Mouse (Mus musculus): ENCODE measurements around the gene Plch2.
"Not testable (repeated sequence)": the region's sequence is repeated elsewhere in the genome, so short reads cannot be mapped to it uniquely, and the experiment has no call there.

Gene Plch2

DNA sequence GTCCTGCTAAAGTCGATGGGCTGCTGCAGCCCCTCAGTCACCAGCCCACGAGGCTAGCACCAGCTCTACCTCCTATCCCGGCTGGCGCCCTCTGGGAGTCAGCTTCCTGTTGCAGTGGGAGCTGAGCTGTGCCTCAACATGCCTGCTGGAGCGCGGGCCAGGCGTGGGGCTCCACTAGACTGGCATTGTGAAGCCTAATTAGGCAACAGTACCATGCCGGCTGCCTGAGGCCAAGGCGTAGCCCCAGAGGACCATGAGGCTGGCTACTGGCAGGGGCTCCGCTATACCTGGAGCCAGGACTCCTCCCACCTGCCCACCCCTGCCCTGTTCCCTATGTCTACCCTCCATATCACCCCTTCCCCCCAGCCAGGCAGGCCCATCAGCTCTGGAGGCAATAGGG lies at the start of gene Plch2:
TSS of gene Plch2 (minus strand) at position 61 of the 400 bp plus-strand sequence.
- no peak for DNase-seq (ENCODE audit: low read depth)

DNA sequence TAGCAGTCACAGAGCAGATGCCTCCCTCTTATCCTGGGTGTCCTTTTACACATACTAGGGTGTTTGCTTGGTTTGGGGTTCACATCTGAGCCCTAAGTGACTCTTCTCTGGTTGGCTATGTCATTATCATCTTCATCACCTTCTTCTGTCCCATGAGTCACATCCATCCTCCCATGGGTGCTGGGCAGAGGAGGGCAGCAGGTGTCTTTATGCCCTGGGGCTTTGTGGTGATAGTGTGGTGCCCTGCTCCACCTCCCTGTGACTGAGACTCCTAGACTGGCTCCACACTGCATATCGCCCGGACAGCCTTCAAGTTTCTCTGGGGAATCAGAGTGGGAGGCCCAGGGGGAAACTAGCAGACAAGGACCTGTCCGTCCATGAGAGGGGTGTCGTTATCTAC lies 42.0 kb upstream of the Plch2 start:
- DNase-seq (ENCODE audit: low read depth): no peak

DNA sequence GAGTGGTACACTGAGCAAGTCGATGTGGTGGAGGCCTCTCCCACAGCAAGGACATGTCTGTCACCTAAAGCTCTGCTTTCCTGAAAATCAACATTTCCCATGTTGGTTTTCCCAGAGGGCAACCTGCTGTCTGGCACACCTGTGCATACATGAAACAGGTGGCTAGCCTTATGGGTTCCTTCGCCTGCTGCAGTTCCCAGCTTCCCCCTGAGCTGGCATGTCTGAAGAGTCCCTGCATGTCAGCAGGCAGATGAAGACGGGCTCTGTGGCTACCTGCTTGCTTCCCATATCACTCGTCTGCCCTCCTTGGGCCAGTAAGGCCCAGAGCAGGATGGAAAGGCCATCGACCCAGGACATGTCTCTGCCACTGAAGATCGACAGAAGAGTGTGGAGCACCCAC lies 40.9 kb upstream of the Plch2 start:
- DNase-seq (ENCODE audit: low read depth): no peak

DNA sequence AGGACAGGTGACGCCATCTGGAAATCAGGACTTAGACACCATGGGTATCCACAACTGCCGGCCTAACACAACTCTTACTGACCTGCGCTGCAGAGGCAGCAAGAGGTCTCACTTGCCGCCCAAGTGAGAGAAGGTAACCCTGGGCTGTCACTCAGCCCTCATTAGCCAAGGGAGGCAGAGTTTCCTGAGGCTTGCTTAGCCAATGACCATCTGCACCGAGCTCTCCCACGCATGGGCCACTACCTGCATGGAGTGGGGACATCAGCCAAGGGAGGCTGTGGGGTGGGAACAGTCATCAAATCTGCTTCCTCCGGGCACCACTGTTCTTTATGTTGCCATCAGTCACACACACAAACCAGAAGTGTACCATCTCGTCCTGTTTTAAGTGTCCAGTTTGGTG lies 39.4 kb upstream of the Plch2 start:
- no peak for DNase-seq (ENCODE audit: low read depth)

DNA sequence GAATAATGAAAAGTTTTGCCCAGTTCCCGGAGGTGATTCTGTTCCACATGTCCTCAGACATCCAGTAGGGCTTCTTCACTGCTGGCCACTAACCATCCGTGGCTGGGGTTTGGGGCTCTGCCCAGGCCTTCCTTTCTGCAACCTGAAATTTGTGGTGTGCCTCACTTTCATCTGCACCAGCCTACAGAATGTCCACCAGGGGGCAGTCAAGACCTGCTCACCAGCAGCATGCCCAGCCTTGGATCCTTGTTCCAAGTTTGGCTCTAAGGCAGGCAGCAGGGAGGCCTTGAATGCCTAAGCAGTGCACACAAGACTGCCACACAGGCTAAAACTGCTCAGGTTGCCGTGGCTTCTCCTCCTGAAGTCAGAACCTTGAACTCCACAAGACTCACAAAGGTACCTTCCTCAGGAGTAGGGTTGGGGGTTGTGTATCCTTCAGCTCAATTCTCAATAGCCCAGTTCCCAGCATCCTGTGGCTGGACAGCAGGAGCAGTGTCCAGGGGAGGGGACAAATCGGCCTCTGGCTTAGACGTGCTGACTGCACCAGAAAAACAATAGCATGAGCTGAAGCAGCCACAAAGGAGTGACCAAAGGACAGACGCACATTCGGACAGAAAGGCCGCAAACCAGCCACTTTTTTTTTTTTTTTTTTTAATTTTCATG lies 38.8 kb upstream of the Plch2 start:
- peak; percentile 92 for DNase-seq (ENCODE audit: low read depth)

DNA sequence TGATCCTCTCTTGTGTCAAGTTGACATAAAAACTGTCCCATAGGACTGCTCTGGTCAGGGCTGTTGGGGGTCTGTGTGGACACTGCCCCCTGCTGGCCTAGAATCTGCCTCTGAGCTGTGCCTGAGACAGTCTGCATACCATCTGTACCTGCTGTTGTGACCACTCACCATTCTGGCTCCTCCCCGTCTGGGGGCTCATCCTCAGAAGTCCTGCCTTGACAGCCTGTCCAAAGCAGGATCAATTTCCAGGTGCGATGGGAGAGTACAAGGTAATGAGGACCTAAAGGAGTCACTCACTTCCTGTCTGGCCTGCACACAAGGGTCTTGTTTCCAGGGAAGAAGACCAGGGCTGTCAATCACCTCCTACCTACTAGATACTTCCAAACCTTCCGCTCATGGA lies 38.0 kb upstream of the Plch2 start:
- peak; percentile 75 for DNase-seq (ENCODE audit: low read depth)

DNA sequence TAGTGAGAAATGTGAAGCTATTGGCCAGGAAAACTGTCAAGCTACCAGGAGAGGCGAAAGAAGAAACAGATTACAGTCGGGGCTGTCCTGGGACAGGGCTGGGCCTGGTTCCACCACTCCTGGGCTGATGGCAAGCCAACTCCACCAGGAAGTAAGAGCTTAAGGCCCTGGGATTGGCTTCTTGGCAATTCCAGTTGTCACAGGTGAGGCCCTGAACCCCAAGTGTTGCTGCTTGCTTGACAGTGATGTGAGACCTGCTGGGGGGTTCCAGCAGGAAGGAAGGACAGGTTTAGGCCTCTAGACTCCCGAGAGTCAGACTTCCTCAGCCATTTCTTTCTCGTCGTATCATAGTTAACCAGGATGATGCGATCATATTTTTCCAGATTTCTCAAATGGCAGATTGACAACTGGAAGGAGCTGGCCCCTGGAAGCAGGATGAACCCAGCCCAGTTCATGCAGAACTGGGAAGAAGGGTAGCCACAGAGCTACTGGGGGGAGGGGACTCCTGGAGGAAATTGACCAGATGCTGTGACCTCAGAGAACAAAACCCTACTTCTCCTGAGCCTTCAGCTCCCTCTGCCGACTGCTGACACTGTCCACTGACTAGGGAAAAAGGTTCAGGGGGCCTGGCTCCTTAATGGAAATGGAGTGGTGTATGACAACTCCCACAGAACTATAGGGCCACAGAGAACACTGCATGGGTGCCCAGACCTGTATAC lies 37.0 kb upstream of the Plch2 start:
- DNase-seq (ENCODE audit: low read depth): no peak

DNA sequence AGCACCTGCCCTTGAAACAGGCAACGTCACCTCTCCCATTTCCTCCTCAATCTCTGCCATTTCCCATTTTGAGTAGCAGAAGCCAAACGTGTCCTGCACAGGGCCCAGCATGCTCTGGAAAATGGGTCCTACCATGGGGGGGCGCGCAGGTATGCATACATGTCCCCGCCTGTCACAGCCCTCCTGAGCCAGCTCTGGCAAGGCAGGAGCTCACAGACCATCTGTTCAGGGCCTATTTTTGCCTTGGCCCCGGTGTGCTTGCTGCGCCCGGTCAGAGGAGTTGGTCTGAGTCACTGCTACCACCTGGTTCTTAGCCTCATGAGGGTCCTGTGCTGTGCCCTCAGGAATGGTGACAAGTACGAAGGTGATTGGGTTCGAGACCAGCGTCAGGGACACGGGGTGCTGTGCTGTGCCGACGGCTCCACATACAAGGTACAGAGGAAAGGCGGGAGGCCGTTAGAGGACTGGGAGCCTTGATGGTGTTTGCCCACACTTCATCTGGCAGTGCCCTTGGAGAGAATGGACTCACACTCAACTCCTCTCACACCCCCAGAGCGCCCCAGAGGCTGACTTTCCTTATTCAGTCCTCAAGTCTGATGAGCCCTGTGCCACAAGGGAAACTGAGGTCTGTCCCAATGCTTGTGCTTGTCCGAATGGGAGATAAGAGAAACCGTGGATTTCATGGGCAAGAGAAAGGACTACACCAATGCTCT lies 36.3 kb upstream of the Plch2 start:
- DNase-seq (ENCODE audit: low read depth): no peak

DNA sequence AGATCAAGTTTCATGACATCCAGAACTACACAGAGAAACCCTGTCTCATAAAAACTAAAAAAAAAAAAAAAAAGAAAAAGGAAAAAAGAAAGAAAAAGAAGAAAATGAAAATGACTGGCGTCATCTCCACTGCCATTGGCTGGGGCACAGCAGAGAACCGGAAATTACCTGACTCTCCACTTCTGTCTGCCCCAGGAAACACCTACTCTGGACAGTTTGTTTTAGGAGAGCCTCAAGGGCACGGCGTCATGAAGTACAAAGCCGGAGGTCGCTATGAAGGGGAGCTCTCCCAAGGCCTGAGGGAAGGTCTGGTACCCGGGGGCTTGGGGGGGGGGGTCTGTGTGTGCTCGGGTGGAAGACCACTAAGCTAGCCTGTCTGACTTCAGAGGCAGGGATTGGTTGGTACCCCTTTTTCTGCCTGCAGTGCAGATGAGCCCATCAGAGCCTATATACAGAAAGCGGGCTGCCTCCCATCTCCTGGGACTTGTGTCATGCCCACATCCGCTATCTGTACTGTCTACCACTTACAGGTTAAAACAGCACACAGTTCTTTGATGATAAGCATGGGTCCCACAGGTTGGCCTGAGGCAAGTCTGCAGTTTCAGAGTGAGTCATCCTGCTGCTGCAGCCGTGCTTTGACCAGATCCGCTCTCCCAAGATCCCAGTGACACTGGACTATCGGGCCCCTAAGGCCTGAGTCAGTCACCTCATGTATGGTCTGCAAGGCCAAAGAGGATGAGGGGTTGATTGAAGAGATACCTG lies 34.3 kb upstream of the Plch2 start:
- no peak for DNase-seq (ENCODE audit: low read depth)

DNA sequence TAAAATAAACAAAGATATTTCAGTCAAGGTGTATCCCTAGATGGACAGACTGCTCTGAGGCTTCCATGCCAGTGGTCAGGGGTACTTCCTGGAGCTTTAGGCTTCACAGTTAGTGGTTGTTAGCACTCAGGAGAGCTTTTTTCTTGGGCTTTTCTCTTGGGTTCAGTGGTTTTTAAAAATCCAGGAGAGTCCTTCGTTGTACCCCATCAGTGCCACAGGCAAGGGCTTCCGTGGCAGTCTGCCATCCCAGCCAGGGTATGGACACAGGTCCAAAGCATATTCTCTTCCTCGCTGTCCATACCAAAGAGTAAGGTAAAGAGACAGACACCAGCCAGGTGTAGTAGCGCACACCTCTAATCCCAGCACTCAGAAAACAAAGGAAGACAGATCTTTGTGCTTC lies 33.6 kb upstream of the Plch2 start:
- no peak for DNase-seq (ENCODE audit: low read depth)

DNA sequence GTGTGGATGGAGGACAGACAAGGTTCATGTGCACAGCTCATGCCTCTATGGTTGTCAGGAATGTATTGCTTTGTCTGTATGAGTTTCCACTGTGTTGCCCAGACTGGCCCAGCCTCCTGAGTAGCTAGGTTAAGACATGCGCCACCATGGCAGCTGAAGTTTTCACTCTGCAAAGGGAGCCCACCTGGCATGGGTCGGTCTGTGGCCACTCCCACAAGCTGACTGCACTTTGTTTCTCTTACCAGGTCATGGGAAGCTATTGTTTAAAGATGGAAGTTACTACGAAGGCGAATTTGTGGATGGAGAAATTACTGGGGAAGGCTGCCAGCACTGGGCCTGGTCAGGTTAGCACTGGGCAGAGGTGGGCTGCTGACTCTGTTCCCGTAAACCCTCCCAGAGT lies 32.7 kb upstream of the Plch2 start:
- DNase-seq (ENCODE audit: low read depth): no peak

DNA sequence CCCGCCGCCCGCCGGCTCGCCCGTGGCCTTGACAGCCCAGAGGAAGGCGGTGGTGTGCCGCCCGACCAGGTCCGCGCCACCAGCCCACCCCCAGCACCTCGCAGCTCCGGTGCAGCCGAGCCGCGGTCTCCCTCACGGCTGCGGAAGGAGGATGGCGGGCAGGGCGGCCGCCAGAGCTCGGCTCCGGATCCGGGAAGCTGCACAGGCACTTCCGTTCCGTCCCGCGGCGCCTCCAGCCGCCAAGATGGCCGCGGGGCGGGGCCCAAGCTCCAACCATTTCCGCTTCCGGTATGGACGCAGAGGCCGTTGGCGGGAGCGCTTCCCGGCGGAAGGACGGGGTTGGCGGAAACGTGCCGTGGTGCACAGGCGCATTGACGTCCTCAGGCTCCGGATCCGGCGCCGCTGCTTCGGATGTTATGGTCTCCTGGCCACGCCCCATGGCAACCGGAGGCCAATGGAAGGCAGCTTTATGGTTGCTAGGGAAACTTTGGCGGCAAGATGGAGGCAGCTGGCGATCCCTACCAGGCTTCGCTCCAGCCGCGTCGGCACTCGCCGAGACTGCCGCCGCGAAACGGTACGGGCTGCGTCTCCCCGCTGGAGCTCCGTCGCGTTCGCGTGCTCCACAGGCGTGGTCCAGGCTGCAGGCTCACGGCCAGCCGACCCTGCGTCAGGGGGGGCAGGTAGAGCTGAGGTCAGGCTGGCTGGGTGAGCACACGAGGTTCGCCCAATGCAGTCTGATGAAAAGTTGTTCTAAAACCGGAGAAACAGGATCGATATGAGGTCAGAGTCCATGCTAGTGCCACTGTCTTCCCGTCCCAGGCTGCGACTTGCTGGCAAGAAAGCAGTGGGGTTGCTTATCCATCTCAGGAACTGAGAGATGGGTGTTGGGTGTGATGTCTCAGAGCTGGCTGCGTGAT lies 29.8 kb upstream of the Plch2 start, which contains the start of the genes Rer1 and Morn1:
TSS of gene Rer1 (minus strand) at position 275 of the 917 bp plus-strand sequence.
TSS of gene Morn1 (plus strand) at position 470 of the 917 bp plus-strand sequence.
- peak; percentile 99 for DNase-seq (ENCODE audit: low read depth)

DNA sequence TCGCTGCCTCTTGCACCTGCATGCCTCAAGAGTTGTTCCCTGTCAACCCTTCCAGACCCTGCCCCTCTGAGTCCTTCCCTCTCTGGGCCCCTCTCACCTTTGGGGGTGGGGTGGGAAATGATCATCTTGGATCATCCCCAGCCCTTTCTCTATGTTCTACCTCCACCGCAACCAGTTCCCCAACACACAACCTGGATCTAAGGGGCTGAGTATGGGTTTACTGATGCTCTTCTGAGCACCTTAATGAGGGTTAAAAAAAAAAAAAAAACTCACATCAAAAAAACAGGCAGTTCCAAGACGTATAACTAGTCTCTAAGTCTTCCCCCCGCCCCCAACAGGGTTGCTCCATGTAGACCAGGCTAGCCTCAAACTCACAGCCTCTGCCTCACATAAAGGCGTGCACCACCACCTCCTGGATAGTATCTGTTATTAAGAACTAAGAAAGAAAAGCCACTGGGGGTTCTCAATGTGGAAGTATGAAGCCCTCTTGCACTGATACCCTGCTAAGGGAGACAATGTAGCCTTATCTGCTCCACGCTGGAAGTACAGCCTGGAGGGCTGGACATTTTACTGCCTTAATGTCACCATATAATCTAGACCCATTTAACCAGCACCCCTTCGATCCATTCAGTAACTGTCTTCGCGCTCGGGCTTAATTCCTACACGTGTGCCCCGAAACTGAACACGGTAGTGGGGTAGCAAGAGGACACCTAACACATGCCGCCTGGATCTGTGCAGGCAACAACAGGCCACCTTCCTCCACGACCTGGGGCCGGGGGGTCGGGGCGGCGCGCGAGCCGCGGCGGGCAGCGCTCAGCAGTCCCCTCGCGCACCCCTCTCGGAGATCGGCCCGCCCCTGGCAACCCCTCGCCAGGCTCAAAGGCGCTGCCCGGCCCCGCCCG lies 28.9 kb upstream of the Plch2 start:
- peak; percentile 33 for DNase-seq (ENCODE audit: low read depth)

DNA sequence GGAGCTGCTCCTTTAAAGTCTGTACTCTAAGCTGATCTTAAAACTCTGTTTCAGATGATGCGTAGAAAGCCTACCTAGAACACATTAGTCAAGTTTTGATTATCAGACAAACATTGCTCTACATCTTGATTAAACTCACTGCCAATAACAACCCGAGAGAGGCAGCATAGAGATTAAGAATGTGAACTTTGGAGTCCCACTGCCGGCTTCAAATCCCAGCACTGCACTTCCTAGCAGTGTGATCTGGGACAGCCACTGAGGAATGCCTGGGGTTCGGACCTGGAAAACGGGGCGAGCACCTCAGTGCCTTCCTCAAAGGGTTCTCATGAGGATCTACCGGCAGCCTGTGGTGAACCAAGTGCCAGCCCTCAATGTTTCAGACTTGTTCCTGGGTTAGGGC lies 27.8 kb upstream of the Plch2 start:
- DNase-seq (ENCODE audit: low read depth): no peak

DNA sequence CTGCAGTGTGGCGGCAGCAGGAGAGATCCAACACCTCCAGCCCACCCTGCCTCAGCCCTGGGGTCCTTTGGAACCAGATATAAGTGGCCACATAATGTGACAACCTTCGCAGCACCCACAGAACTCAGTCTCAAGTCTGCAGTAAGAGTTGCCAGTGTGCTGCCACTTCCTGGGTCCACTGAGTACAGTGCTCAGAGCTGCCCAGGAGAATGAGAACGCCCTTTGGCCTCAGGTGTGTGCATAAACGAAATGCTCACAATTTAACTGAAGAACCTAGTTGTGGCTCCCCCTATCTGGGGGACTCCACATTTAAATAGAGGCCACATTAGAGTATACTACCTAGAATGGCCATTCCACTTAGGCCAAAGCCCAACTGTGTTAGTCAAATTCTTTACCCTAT lies 27.0 kb upstream of the Plch2 start:
- no peak for DNase-seq (ENCODE audit: low read depth)

DNA sequence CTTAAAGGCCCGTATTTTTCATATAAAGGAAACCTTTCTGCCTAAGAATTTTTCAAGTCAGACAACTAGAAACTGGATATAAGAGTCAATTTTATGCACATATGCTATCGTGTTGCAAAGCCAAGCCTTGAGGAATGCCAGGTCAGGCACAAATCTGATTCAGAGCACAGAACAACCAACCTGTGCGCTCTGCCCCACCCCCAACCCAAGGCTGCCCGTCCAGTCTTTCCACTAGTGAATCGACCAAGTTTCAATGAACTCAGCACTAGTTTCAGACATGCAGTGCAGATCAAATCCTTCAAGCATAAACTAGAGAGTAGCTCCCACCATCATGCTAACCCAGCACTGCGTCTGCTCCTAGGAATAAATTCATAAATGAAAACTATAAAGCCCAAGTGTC lies 23.1 kb upstream of the Plch2 start:
- DNase-seq (ENCODE audit: low read depth): no peak

DNA sequence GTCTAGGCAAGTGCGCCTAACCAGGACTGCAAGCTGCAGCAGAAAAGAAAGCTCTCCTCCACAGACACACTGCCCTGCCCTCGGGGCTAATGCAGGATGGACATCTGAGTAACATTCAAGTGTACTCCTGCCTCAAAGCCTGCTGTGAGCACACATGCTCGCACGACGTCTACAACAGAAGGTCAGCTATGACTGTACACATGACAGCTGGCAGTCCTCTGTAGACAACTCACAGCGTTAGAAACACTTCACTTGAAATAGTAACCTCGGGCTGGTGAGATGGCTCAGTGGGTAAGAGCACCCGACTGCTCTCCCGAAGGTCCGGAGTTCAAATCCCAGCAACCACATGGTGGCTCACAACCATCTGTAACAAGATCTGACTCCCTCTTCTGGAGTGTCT lies 22.2 kb upstream of the Plch2 start:
- not testable (repeated sequence) for DNase-seq (ENCODE audit: low read depth)

DNA sequence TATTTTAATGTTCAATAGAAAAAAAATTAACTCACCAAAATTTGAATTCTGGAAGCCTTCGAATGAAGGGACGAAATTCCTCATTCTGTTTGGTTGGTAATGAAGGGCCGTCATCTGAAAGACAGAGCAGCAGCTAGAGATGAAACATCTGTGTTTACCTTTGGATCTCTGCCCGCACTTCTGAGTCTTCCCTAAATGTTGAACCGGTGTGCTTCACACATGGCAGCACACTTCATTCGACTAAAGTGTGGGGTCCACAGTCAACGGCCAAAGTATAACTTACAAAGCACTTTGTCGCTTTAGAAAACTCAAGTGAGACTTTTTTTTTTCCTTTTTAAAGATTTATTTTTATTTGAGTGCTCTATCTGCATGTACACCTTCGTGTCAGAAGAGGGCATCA lies 20.1 kb upstream of the Plch2 start:
- DNase-seq (ENCODE audit: low read depth): no peak

DNA sequence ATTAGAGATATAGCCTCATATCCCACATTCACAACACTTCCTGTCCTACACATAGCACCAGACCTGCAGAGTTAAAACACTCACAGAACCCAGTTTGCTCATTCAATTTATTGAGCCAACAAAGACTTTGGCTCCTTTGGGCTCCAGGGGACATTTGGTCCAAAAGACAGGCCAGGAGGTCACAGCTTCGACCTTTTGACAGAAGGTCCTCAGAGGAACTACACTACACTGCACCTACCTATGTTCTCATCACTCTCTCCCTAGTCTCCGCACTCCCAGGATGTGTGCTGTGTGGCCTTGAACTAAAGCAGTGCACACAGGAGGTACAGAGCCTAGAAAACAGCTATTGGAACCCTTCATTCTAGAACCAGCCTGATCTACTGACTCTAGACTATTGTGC lies 19.2 kb upstream of the Plch2 start:
- DNase-seq (ENCODE audit: low read depth): no peak

DNA sequence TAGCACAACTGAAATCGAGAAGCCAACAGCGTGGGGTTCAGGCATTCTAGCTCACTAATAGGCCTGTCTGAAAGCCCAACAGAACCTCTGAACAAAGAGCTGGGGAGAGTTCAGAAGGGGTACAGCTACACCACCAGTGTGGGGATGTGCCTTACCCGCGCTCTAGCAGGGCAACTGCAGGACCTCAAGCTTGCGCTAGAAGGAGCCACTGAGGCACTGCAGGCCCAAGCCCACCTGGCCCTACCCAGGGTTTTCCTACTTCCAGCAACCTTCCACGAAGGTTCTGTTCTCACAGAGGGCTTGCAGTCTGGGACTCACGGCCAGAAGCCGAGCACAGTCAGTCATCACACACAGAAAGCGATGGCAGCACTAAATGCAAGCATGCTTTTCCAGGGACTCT lies 18.6 kb upstream of the Plch2 start:
- no peak for DNase-seq (ENCODE audit: low read depth)

Measured in 416B (cell line).